Mouse (Mus musculus) retina, adult 2 months (tissue): ENCODE measurements around the gene Snapc4.

Experiments
- DNase-seq: peaks from one replicate; pipeline ENCODE4 v3.0.0-alpha.2; 2012; ENCODE audit warnings: low read depth, low spot score

The Snapc4 gene

DNA sequence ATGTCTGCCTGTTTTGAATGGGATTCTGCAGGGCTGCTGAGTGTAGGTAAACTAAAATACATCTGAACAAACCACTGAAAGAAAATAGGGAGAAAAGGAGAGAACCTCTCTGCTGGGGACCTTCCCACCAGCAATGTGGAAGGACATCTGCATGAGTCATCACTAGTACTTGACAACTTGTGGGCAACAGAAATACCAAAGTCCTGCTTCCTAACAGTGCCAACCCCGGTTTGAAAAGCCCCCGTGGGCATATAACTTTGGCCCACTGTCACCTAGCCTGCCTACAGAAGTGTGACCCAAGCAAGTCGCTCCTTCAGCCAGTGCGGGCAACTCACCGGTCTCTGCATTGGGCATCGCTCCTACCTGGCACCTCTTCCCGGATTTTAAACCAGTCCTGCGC lies 8.1 kb downstream of the Snapc4 start:
- no peak for DNase-seq

DNA sequence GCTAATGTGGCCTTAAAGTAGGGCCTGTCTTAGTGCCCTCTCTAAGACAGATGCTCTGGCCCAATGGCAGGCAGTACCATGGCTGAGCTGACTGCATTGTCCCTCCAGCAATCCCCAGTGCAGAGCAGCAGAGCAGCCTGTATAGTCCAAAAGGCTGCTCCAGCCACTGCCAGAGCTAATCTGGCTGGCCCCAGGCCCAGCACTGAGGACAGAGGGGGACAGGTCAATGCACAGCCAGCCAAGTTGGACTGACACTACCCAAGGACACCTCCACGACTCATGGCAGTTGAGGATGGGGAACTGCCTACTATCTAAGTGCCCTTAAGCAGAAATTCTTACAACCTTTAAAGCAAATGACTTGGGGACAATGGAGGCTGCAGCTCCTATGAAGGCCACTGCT lies 11.9 kb downstream of the Snapc4 start:
- no peak for DNase-seq

GRCm38 (mm10) chr2:26367911-26368310 lies 12.5 kb downstream of the Snapc4 start:
- no peak for DNase-seq

DNA sequence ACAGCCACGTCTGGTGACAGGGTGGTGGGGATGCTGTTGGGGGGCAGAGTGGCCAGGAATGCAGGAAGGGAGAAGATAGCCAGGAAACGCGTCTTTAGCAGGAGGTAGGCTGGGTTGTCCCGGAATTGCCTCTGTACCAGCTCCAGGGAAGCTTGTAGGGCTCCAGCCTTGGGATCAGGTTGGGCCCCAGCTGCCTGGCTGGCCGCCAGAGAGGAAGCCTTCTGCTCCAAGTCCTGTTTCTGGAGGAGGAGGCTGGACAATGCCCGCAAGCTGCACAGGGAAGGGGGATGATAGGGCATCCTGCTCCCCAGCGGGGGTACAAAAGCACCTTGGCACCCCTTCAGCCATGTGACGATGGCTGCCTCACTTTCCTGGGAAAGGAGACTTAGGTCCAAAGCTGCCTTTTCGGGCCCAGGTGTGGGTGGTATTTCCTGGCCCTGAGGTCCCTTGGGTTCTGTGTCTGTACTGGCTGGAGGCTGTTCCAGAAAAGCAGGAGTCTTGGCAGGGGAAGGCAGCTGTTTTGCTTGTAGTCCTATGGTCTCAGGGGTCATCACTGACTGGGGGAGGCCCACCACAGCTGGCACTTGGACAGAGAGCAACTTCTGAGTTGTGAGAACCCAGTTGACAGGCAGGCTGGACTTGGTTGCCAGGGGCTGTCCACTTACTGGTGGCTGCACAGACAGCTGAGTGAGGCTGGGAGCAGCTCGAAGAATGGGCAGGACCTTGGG lies 15.6 kb downstream of the Snapc4 start:
- DNase-seq: no peak

- no peak for DNase-seq
These were observed 17.0 kb downstream of the Snapc4 start for GRCm38 (mm10) chr2:26363481-26363880.

GRCm38 (mm10) chr2:26362991-26363390 lies 17.5 kb downstream of the Snapc4 start:
- no peak for DNase-seq

DNA sequence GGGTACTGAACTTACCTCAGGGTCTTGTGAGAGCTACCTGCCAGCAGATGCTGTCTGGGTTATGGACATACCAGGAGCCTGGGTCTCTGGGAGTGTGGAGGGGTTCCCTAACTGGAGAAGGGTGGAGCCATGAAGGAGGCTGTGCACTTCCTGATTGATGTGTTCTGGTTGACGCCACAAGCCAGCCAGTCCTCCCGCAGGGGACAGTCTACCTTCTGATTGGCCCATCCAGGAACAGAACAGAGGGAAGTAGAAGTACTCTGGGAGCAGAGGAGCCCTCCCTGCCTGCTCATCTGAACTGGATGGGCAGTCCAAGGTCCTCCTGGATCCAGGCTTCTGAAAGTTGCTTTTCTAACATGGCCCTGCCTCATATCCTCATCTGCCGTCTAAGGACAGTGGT lies 19.7 kb downstream of the Snapc4 start, which contains the start of gene Card9:
Gene Card9, minus strand, starts transcription at position 147 of the 400 bp plus-strand sequence.
- no peak for DNase-seq

GRCm38 (mm10) chr2:26359983-26360382 lies 20.5 kb downstream of the Snapc4 start:
- no peak for DNase-seq

- DNase-seq: no peak
These were observed 21.7 kb downstream of the Snapc4 start for GRCm38 (mm10) chr2:26358667-26359320.

DNA sequence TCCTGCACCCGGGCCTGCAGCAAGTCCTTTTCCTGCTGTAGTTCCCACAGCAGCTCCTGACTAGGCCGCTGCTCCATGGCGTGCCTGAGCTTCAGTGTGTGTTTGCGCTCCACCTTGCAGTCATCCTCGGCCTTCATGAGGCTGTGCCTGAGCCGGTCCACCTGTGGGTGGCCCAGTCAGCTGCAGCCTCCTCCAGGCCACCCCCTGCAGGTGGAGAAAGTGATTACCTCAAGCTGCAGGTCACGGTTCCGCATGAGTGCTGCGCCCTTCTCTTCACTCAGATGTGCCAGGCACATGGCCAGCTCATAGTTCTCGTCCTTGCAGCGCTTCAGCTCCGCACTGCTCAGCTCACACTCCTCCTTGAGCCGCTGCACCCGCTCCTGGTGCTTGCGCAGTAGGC lies 23.0 kb downstream of the Snapc4 start:
- no peak for DNase-seq

- DNase-seq: no peak
These were observed 23.8 kb downstream of the Snapc4 start for GRCm38 (mm10) chr2:26356678-26357077.

GRCm38 (mm10) chr2:26356231-26356630 lies 24.2 kb downstream of the Snapc4 start:
- no peak for DNase-seq

DNA sequence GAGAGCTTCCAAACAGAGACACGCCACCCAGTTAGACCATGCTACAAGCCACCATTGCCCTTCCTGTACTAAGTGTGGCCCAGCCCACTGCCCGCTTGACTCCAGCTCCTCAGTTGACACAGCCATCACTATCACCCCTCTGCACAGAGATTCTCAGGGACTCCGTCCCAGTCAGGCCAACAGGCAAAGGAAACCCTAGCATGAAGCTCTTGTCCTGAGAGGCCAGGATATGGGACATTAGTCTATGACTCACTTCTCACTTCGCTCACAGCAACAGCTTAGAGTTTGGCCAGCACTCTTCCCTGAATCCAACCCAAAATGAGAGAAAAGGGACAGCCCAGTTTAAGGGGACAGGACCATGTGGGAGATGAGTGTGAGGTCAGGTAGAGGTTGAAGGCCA lies 26.1 kb downstream of the Snapc4 start:
- DNase-seq: no peak

GRCm38 (mm10) chr2:26353066-26353980 lies 27.1 kb downstream of the Snapc4 start:
- no peak for DNase-seq

DNA sequence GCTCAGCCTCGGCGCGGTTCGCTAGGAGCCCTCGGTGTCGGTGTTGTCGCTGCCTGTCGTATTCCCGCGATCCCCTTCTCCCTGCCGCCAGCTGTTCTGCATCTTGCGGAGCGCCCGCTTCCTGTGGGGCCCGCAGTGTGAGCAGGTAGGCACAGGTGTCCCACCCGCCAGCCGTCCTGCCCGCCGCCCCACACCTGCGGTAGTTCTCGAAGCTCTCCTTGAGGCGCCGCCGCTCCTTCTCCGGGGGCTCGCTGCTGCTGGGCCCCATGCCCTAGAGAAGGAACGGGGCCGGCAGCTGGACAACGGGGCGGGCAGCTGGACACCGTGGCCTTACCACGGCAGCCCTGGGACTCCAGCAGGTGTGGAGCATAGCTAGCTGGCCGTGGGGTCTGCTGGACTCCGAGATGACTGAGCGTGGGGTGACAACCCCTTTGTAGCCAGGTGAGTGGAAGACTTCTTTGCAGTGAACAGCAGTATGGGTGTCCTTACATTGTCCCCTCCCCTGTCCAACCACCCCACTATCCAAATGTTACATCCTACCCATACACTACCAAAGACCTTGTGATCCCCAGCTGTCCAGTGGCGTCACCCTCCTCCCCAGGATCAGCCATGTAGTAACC lies 28.1 kb downstream of the Snapc4 start:
- no peak for DNase-seq

DNA sequence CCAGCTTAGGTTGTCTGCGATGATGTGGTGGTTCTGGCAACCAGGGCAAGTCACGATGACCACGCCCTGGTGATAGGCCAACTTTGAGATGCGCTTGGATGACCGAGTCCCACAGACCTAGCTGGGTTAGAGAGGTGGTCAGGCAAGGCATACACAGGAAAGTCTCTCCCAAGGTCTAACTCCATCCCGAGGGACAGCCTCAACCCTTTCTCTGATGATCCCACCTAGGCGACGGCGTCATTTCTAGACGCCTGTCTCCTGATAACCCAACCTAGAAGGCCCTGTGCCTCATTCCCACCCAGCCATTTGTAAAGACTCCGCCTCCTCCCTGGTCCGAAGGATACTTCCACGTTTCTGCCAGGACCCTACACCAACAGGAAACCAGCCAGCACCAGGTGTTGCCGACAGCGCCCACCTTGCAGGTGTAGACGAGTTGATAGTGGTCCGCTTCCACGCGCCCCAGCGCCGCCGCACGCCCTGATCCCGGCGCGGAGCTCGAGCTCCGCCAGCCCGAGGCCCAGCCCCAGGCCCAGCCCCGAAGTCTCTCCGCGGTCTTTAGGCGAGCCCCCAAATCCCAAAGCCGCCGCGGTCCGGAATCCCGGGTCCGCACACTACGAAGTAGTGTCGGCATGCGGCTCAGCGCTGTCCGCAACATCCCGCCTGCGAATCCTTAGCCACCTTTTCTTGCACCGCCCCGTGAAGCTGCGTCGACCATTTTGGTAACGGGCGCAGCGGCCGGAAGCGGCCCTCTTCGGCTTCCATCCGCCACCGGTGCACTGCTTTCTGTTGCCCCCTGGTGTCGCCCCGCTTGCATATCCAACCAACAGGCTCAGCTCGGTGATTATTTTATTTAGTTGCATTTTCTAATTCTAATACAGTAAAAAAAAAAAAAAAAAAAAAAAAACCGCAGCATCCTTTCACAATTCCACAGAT lies 28.8 kb downstream of the Snapc4 start, which contains the start of gene Dnlz:
Gene Dnlz, minus strand, starts transcription at position 753 of the 933 bp plus-strand sequence.
- peak; percentile 81 for DNase-seq

GRCm38 (mm10) chr2:26348241-26348640 lies 32.2 kb downstream of the Snapc4 start:
- no peak for DNase-seq

DNA sequence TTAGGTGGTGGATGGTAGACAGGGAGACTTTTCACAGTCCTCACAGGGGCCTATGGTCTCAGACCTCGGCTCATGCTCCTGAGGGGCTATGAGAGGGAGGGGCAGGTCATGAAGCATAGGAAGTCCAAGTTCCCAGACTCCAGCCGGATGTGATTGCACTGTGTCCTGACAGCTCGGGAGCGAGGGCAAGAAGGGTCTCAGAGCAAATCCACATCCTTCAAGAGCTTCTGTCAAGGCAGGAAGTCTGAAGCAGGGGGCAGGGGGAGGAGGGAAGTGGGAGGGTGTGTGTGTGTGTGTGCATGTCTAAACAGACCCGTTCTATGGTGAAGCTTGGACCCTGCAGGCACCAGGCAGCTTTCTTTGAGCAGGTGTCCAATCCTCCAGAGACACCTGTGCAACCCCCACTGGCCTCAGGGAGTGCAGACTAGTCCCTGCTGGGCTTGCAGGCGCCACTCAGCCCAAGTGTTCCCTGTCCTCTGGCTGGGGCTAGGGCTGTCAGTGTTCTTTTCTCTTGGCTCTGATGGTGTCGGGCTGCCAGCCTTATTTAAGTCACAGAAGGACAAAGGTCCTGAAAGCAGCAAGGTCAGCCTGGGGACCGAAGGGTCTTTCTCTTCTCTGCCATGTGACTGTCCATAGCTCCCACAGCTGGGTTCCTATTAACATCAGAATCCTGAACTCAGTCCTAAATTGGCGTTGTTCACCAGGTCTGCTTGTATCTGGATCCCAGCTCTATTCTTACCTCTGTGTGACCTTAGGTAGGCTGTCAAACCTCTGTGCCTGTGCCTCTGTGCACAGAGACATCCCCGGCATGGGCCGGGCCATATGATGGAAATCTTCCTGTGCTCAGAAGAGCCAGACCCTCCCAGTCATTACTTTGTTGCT lies 37.6 kb downstream of the Snapc4 start:
- no peak for DNase-seq

DNA sequence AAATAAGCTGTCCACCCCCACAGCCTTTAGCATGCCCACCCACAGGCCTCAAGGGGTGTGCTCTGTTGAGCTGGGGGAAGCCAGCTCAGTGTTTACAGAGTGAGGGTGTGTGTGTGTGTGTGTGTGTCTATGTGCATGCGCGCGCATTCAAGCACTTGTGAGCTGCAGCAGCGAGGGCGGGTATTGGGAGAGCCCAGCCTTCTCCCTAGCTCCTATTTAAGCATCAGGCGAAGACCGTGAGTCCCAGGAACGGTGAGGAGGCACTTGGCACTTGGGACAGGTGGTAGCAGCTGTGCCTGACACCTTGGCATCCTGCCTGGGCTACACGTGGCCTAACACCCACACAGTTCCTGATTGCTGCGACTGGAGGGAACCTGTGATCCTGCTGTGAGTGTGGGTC lies 38.4 kb downstream of the Snapc4 start:
- DNase-seq: no peak
